Mouse (Mus musculus): ENCODE results near the gene Copg1.

Gene Copg1

DNA sequence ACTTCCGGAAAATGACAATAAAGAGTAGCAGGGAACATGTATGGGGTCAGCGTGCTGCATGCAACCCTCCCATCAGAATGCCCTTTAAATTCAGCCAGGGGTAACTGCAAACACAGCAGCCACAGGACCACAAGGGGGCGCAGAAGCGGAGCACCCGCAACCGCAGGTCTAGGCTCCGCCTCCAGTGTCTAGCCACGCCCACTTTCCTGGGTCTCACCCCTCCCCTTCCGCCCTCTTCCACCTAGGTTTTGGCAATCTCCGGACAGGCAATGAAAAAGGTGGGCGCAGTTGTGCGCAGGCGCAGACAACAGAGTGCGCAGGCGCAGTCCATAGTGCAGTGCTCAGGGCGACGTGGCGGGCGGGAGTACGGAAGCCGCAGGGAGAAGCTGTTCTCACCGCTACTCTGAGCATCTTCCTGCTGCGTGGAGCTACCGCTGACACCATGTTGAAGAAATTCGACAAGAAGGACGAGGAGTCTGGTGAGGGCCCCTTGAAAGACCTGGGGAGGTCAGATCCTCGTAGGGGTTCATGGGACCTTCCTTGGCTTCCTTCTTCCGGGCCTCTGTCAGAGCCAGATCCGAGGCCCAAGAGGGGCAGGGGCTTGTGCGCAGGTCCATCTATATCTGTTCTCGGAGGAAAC is at the start of gene Copg1:
Gene Copg1 (plus strand): TSS at position 221 of the 640 bp plus-strand sequence.
- DNase-seq (ENCODE audit: low spot score), result peak; percentile 100

DNA sequence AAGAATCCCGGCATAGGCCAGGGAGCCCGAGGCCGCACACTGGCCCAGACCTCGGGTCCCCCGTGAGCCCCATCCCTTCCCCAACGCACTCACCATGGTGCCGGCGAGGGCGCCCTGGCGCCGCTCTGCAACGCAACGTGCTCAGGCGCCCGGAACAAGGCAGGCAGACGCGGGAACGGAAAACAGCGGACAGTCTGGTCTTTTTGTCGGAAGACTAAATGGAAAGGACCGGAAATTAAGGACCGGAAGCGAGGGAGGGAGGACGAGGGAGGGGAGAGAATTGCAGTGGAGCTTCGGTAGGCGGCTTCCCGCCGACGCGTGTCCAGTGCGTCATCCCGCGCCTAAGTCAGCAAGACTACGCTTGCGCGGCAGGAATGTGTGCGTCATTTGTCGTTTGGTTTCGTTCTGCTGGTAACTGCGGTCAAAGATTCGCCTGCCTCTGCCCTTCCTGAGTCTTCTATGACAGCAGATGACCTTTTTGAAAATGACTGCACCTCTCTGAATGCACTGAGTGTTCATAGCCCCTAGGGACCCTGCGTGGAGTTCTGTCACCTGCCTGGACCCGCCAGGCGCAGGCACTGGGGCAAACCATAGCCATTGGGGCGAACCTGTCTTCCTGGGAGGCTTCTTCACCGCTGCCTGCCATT is 48.9 kb upstream of the Copg1 start, which contains the start of gene Isy1:
Gene Isy1 (minus strand): TSS at position 248 of the 647 bp plus-strand sequence.
- peak; percentile 94 for DNase-seq (ENCODE audit: low spot score)

- DNase-seq (ENCODE audit: low spot score), result no peak
Observed at GRCm38 (mm10) chr6:87839797-87840341, 47.7 kb upstream of the Copg1 start.

DNA sequence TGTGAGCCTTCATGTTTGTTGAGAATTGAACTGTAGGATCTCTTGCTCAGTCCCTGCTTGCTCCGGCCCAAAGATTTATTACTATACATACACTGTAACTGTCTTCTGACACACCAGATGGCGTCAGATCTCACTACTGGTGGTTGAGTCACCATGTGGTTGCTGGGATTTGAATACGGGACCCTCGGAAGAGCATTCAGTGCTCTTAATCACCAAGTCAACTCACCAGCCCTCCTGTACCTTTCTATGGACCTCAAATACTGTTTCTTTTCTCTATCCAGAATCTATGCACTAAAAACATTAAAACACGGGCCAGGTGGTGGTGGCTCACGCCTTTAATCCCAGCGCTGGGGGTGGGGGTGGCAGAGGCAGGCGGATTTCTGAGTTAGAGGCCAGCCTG is 46.0 kb upstream of the Copg1 start:
- DNase-seq (ENCODE audit: low spot score), result no peak

DNA sequence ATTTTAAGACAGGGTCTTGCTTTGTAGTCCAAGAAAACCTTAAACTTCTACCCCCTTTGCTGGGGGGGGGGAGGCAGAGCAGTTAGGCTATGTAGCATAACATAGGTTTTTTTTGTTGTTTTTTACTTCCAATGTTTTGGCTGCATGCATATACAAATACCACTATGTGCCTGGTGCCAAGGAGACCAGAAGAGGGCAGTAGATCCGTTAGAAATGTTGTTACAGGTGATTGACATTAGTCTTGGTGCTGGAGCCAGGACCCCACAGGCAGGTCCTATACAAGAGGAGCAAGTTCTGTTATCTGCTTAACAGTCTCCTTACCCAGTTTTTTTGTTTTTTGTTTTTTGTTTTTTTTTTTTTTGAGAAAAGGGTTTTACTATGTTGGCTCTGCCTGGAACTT is 45.4 kb upstream of the Copg1 start:
- no peak for DNase-seq (ENCODE audit: low spot score)

DNA sequence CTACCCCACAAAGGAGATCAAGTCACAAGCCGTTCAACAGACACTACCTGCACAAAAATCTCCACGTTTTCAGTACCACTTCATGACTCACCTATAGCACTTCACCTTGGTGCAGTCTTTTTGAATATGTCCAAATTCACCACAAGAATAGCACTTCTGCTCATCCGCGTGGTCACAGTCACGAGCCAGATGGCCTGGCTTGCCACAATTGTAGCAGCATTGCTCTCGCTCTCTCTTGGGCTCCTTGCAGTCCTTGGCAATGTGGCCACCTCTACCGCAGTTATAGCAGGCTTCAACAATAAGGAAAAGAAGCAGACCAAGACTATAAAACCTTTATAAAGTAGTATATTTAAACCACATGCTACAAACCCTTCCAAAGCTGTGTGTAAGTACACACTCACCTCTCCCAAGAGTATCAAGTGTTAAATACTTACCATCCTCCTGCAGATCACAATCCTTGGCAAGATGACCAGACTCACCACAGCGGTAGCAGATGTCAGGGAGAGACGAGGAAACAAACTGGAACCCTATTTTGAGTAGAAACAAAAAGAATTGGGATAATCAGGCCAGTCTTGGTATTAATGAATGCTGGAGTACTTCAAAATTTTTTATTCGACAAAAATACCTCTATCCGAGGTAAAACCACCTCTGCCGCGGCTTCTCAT is 42.5 kb upstream of the Copg1 start:
- no peak for DNase-seq (ENCODE audit: low spot score)

GRCm38 (mm10) chr6:87846813-87847212 is 40.8 kb upstream of the Copg1 start:
- no peak for DNase-seq (ENCODE audit: low spot score)

GRCm38 (mm10) chr6:87849780-87850154 is 37.8 kb upstream of the Copg1 start:
- DNase-seq (ENCODE audit: low spot score), result no peak

GRCm38 (mm10) chr6:87850155-87850899 is 37.3 kb upstream of the Copg1 start:
- DNase-seq (ENCODE audit: low spot score), result peak; percentile 51

GRCm38 (mm10) chr6:87850900-87851614 is 36.6 kb upstream of the Copg1 start, which contains the start of gene Cnbp:
Gene Cnbp (minus strand): TSS chr6:87851106.
- peak; percentile 97 for DNase-seq (ENCODE audit: low spot score)

- no peak for DNase-seq (ENCODE audit: low spot score)
Observed at GRCm38 (mm10) chr6:87851871-87852270, 35.7 kb upstream of the Copg1 start.

DNA sequence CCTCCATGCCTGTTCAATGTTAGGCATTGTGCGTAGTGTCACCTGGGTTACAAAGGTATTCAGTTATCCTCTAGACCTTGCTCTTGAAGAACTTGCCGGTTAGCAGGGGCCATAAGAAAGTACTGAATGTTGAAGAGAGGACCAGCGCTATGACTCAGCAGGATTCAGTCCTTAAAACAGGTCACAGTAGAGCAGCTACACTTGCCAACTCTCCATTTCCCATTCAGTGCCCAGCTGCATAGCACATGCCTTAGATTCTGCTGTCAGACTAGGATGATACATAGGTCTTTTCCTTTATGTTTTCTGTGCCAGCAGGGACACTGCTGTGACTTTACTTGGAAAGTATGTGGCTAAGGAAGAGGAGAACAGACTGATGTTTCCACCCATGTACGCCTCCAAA is 34.2 kb upstream of the Copg1 start:
- DNase-seq (ENCODE audit: low spot score), result no peak

- DNase-seq (ENCODE audit: low spot score), result no peak
Observed at GRCm38 (mm10) chr6:87857071-87857470, 30.5 kb upstream of the Copg1 start.

- DNase-seq (ENCODE audit: low spot score), result no peak
Observed at GRCm38 (mm10) chr6:87866211-87866610, 21.4 kb upstream of the Copg1 start.

- DNase-seq (ENCODE audit: low spot score), result no peak
Observed at GRCm38 (mm10) chr6:87867256-87867655, 20.4 kb upstream of the Copg1 start.

- peak; percentile 91 for DNase-seq (ENCODE audit: low spot score)
Observed at GRCm38 (mm10) chr6:87868871-87869506, 18.6 kb upstream of the Copg1 start.

DNA sequence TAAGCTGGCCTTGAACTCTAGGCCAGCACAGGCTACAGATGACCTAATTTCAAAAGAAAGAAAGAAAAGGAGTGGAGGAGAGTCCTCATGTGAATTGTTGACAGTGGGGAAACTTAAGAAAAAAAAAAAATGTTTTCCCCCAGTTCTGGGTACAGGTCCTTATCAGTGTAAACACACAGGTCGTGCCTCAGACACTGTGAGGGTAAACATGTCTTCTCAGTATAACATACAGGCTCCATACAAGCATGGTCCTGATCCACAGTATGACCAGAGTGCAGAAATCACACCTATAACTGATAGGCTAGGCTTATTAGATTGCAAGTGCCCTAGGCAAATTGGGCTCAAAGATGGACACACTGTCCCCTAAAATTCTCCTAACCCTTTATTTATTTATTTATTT is 17.2 kb upstream of the Copg1 start:
- no peak for DNase-seq (ENCODE audit: low spot score)

GRCm38 (mm10) chr6:87871240-87871639 is 16.4 kb upstream of the Copg1 start:
- no peak for DNase-seq (ENCODE audit: low spot score)

GRCm38 (mm10) chr6:87873104-87873503 is 14.5 kb upstream of the Copg1 start:
- DNase-seq (ENCODE audit: low spot score), result no peak

DNA sequence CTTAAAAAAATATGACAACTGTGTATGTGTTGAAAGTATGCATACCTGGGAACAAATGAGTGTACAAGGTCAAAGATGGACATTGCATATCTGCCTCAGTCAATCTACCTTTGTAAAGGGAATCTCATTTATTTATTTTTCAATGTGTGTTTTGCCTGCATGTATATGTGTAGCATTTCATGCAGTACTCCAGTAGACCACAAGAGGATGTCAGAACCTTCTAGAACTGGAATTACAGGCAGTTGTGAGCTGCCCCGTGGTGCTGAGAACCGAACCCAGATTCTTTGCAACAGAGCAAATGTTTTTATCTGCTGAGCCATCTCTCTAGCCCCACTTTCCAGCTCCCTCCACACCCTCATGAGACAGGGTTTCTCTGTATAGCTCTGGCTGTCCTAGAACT is 13.7 kb upstream of the Copg1 start:
- no peak for DNase-seq (ENCODE audit: low spot score)

DNA sequence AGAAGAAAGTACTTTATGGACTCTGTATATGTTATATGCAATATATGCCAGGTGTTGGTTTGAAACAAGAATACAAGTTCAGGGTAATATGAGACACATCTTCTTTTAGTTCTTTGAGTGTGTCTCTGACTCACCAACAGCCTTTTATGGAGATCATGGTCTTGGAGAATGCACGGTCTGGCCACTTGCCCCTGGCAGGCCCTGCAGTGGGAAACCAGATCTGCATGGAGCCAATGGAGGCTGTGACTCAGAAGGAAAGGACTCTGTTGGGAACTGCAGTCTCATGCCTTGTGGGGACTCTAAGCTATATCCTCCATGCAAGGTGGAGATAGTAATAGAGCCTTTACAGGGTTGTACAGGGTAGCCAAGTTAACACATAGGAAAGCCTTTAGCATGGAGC is 12.5 kb upstream of the Copg1 start:
- peak; percentile 62 for DNase-seq (ENCODE audit: low spot score)

All from urinary bladder, postnatal 14 days (tissue).